In genomic region chr6:112731386-112731785, GRCm38 (mm10) we compare ENCODE assay signal across 29 mouse cellular contexts. TPM values are rescaled to one million over a fixed set of nuclear protein-coding genes. Genes with fewer than 3 reads are reported as not detected.
DNase-seq lines count a peak whose midpoint lies in the region; ATAC-seq lines count a peak whose summit lies in the region.
"Had no signal": no experiment of that assay in that cellular context is flagged by ENCODE, and none has a peak within 500 bp of the region (broad histone marks: within the 10 kb centered on the region; RNA-seq: fewer than 3 reads in every experiment).

No protein-coding gene starts in this region.

- DNase-seq in heart, adult 11 months: peak; percentile 91
- peak; percentile 17 for DNase-seq in 3T3-L1 (ENCODE audit: low read depth, low spot score)
- DNase-seq in adrenal gland, adult 2 months: peak; percentile 75
- peak; percentile 69 for DNase-seq in adrenal gland, postnatal 14 days
- no peak for DNase-seq in frontal cortex, postnatal 36 days (ENCODE audit: low spot score in 2 of 2)
- DNase-seq in cerebellum, postnatal 10 days: no peak
- DNase-seq in gastrocnemius, postnatal 10 days: no peak
- DNase-seq: cerebellum, adult 11 months; cerebellum, adult 9-11 months; embryo, embryonic 11 days; gastrocnemius, adult 2 months; gastrocnemius, postnatal 25 days; heart, adult 2 months; heart, postnatal 4 days; kidney, adult 18-20 months; kidney, adult 9 months had no signal

- peaks cover 4% of the 10 kb centered on the region; the same call in 1 of the 2 replicates for H3K9me3 ChIP-seq in heart, embryonic 11.5 days (replicated peaks; ENCODE audit: control insufficient read depth, low read length)
- H3K9me3 ChIP-seq: embryonic facial prominence, embryonic 13.5 days; forebrain, embryonic 13.5 days; heart, embryonic 10.5 days had no signal

- no peak overlapping the region for H3K9ac ChIP-seq in heart, embryonic 11.5 days (ENCODE audit: low read depth, low read length)
- H3K9ac ChIP-seq: embryonic facial prominence, embryonic 13.5 days; forebrain, embryonic 13.5 days; hindbrain, embryonic 14.5 days had no signal

- H3K27ac ChIP-seq in heart, embryonic 11.5 days (ENCODE audit: low read depth, low read length): no peak overlapping the region
- H3K27ac ChIP-seq: embryonic facial prominence, embryonic 10.5 days; embryonic facial prominence, embryonic 13.5 days; forebrain, embryonic 10.5 days; forebrain, embryonic 13.5 days; gastrocnemius, adult 2 months; heart, adult 2 months; heart, embryonic 10.5 days; hindbrain, embryonic 14.5 days; hindbrain, postnatal 0 days had no signal

- no peaks in the 10 kb centered on the region for H3K27me3 ChIP-seq in heart, embryonic 11.5 days (ENCODE audit: control insufficient read depth, insufficient read depth, low read length)
- H3K27me3 ChIP-seq: embryonic facial prominence, embryonic 13.5 days; forebrain, embryonic 13.5 days had no signal

- H3K4me2 ChIP-seq in heart, embryonic 11.5 days: no peak overlapping the region
- H3K4me2 ChIP-seq: embryonic facial prominence, embryonic 13.5 days; forebrain, embryonic 13.5 days; hindbrain, embryonic 14.5 days had no signal

- peaks cover 4% of the 10 kb centered on the region; the same call in 1 of the 2 replicates for H3K4me1 ChIP-seq in heart, embryonic 11.5 days (ENCODE audit: control insufficient read depth, insufficient read depth, low read length)

- no peak for ATAC-seq in heart, embryonic 11.5 days (replicated peaks; ENCODE audit: insufficient number of reproducible peaks, low FRiP score, low TSS enrichment)
- ATAC-seq: activated CD4-positive, CD25-positive, alpha-beta regulatory T cell, adult 4 months; CD4-positive, CD25-positive, alpha-beta regulatory T cell, adult 4 months; forebrain, embryonic 13.5 days; forebrain, embryonic 16.5 days; hindbrain, postnatal 0 days; inflammation-experienced regulatory T-cells, adult 6 months; intestine, embryonic 16.5 days had no signal

- H3K4me3 ChIP-seq in heart, embryonic 11.5 days (ENCODE audit: low read depth, low read length): no peak overlapping the region
- H3K4me3 ChIP-seq: embryonic facial prominence, embryonic 10.5 days; embryonic facial prominence, embryonic 13.5 days; forebrain, embryonic 10.5 days; forebrain, embryonic 13.5 days; gastrocnemius, adult 2 months; heart, adult 2 months; heart, embryonic 10.5 days had no signal

- 88% methylated on average over 10 of the region's 10 CpGs for WGBS in heart, embryonic 11.5 days (ENCODE audit: insufficient replicate concordance)

- no peaks in the 10 kb centered on the region for H3K36me3 ChIP-seq in heart, embryonic 11.5 days (ENCODE audit: control insufficient read depth, insufficient read depth, low read length)
- H3K36me3 ChIP-seq: heart, embryonic 10.5 days had no signal

RNA-seq across cellular contexts. Expression of gene Rad18, which starts 34.9 kb away (rescaled TPM):
- 24.8 and 26.2 TPM in 2 replicates for polyA plus RNA-seq in heart, embryonic 11.5 days (2014; fragmentation: Nextera tagmentation; extraction: Ambion mirVana)
- 1 to 10 TPM; 5.3 to 7.5 TPM for total RNA-seq in adrenal gland, adult 2 months (2021)
- 0.61 and 0.62 TPM in 2 replicates for polyA plus RNA-seq in adrenal gland, adult 2 months (2012; rRNA removed)
- 9.3 and 10.4 TPM in 2 replicates for total RNA-seq in adrenal gland, postnatal 14 days (2021)
- total RNA-seq in gastrocnemius, postnatal 10 days (2021): 1 to 10 TPM; 4.1 to 4.8 TPM

Comparison
In these comparisons a context has a peak if more than half of its experiments do, and no peak if none do; other contexts are left out.
1. DNase-seq: peak in heart, adult 11 months (single experiment), 3T3-L1 (single experiment), adrenal gland, adult 2 months (single experiment) and adrenal gland, postnatal 14 days (single experiment); none in frontal cortex, postnatal 36 days (0 of 2), cerebellum, postnatal 10 days (0 of 2) and gastrocnemius, postnatal 10 days (single experiment).